In genomic region chr17:71490666-71491331, GRCm38 (mm10) we compare ENCODE assay signal across 13 mouse cellular contexts. TPM values are rescaled to one million over a fixed set of nuclear protein-coding genes. Genes with fewer than 3 reads are reported as not detected.
DNase-seq lines count a peak whose midpoint lies in the region; ATAC-seq and TF ChIP-seq lines count a peak whose summit lies in the region.
"Had no signal": no experiment of that assay in that cellular context is flagged by ENCODE, and none has a peak within 500 bp of the region (broad histone marks: within the 10 kb centered on the region; RNA-seq: fewer than 3 reads in every experiment).

No protein-coding gene starts in this region.

- H3K4me3 ChIP-seq in MEL (ENCODE audit: control insufficient read depth in 1 of 2, insufficient read depth in 1 of 2, low read depth in 2 of 2, low read length in 2 of 2), result peak overlapping the region; percentile 43 to 51
- no peak overlapping the region for H3K4me3 ChIP-seq in intestine, embryonic 16.5 days (ENCODE audit: low read length)
- H3K4me3 ChIP-seq in stomach, embryonic 14.5 days (ENCODE audit: low read depth, low read length), result no peak overlapping the region
- H3K4me3 ChIP-seq in heart, embryonic 10.5 days, result no peak overlapping the region
- H3K4me3 ChIP-seq: embryonic facial prominence, embryonic 13.5 days; layer of hippocampus, adult 2 months; limb, embryonic 13.5 days had no signal

- peaks cover 3 to 21% of the 10 kb centered on the region in 2 experiments; a peak in 3 of 4 replicates for H3K4me1 ChIP-seq in MEL (ENCODE audit: control insufficient read depth in 1 of 2, insufficient read depth in 2 of 2, low read length in 2 of 2)
- no peaks in the 10 kb centered on the region for H3K4me1 ChIP-seq in intestine, embryonic 16.5 days (ENCODE audit: control insufficient read depth, insufficient read depth, low read length)
- peaks cover 8% of the 10 kb centered on the region; the same call in 1 of the 2 replicates for H3K4me1 ChIP-seq in stomach, embryonic 14.5 days (ENCODE audit: control insufficient read depth, insufficient read depth, low read length)
- H3K4me1 ChIP-seq in heart, embryonic 10.5 days, result peaks cover 7% of the 10 kb centered on the region; the same call in 1 of the 2 replicates

- TF ChIP-seq POLR2A in MEL (IDR thresholded peaks at IDR 0.05; ENCODE audit: control insufficient read depth in 1 of 2, insufficient read depth in 1 of 2, low read depth in 1 of 2, low read length in 2 of 2, poor library complexity in 1 of 2), result no peak

- H3K4me2 ChIP-seq in intestine, embryonic 16.5 days (ENCODE audit: low read depth, low read length), result no peak overlapping the region; the same call in 1 of the 2 replicates
- H3K4me2 ChIP-seq in stomach, embryonic 14.5 days (replicated peaks; ENCODE audit: low read depth, low read length), result no peak overlapping the region
- H3K4me2 ChIP-seq: embryonic facial prominence, embryonic 13.5 days; limb, embryonic 13.5 days had no signal

- TF ChIP-seq CTCF in MEL (IDR thresholded peaks at IDR 0.05 in 2 of 3, conservative IDR thresholded peaks at IDR 0.05 in 1 of 3; ENCODE audit: control insufficient read depth in 1 of 3, insufficient read depth in 1 of 3, low read depth in 2 of 3, low read length in 3 of 3, poor library complexity in 1 of 3, severe bottlenecking in 1 of 3), result no peak

- WGBS in intestine, embryonic 16.5 days, result 59% methylated on average over 9 of the region's 9 CpGs
- 61% methylated on average over 9 of the region's 9 CpGs for WGBS in stomach, embryonic 14.5 days
- 57% methylated on average over 9 of the region's 9 CpGs for WGBS in heart, embryonic 10.5 days

- H3K9ac ChIP-seq in MEL (ENCODE audit: control insufficient read depth, low read depth, low read length, poor library complexity, severe bottlenecking), result peak overlapping the region; percentile 68
- H3K9ac ChIP-seq in intestine, embryonic 16.5 days (ENCODE audit: low read depth, low read length), result no peak overlapping the region
- H3K9ac ChIP-seq in stomach, embryonic 14.5 days (replicated peaks; ENCODE audit: low read depth, low read length), result no peak overlapping the region
- H3K9ac ChIP-seq: embryonic facial prominence, embryonic 13.5 days; limb, embryonic 13.5 days had no signal

- no peak for TF ChIP-seq RAD21 in MEL (IDR thresholded peaks at IDR 0.05; ENCODE audit: low read depth, low read length)

- peak overlapping the region; percentile 86 for H3K27ac ChIP-seq in MEL (ENCODE audit: control insufficient read depth, low read depth, low read length)
- no peak overlapping the region for H3K27ac ChIP-seq in intestine, embryonic 16.5 days (ENCODE audit: low read length)
- no peak overlapping the region for H3K27ac ChIP-seq in stomach, embryonic 14.5 days (ENCODE audit: low read length)
- no peak overlapping the region for H3K27ac ChIP-seq in heart, embryonic 10.5 days
- H3K27ac ChIP-seq: embryonic facial prominence, embryonic 13.5 days; hindbrain, postnatal 0 days; layer of hippocampus, adult 2 months; limb, embryonic 13.5 days had no signal

- peak; percentile 71 to 84 for TF ChIP-seq EP300 in MEL (IDR thresholded peaks at IDR 0.05; ENCODE audit: low read depth in 1 of 2, low read length in 2 of 2)

- DNase-seq in CD4-positive, CD25-positive, alpha-beta regulatory T cell, adult 2 months (ENCODE audit: low read depth, low spot score), result peak; percentile 78
- peak; percentile 86 for DNase-seq in MEL (ENCODE audit: low read depth, low spot score)
- no peak for DNase-seq in heart, embryonic 10.5 days (ENCODE audit: low spot score)
- DNase-seq in spleen, postnatal 4 days (ENCODE audit: low spot score in 2 of 2), result no peak
- DNase-seq in left cerebral cortex, postnatal 4 days, result no peak
- DNase-seq: adrenal gland, adult 8-10 months; cerebellum, adult 11 months had no signal

- intact Hi-C loops in left cerebral cortex, postnatal 4 days (cut with DNase I), result no loop called here

- H3K79me2 ChIP-seq in MEL (ENCODE audit: control insufficient read depth, insufficient read depth, low read length, poor library complexity), result no peaks in the 10 kb centered on the region

- ATAC-seq in intestine, embryonic 16.5 days, result peak; percentile 72
- ATAC-seq in stomach, embryonic 14.5 days (ENCODE audit: insufficient number of reproducible peaks, insufficient read depth, low FRiP score, low read depth), result 0 out of 2 replicates have a peak, but pooled peaks have one; percentile 33
- ATAC-seq: hindbrain, postnatal 0 days had no signal

- no peaks in the 10 kb centered on the region for H3K27me3 ChIP-seq in MEL (ENCODE audit: control insufficient read depth in 1 of 2, insufficient read depth in 2 of 2, low read length in 2 of 2)
- no peaks in the 10 kb centered on the region for H3K27me3 ChIP-seq in intestine, embryonic 16.5 days (replicated peaks; ENCODE audit: control insufficient read depth, insufficient read depth, low read length)
- no peaks in the 10 kb centered on the region for H3K27me3 ChIP-seq in stomach, embryonic 14.5 days (ENCODE audit: control insufficient read depth, insufficient read depth, low read length)
- no peaks in the 10 kb centered on the region for H3K27me3 ChIP-seq in heart, embryonic 10.5 days (ENCODE audit: insufficient read depth, poor library complexity, severe bottlenecking)
- H3K27me3 ChIP-seq: embryonic facial prominence, embryonic 13.5 days; limb, embryonic 13.5 days had no signal

- H3K36me3 ChIP-seq in MEL (ENCODE audit: control insufficient read depth in 1 of 2, insufficient read depth in 2 of 2, low read length in 2 of 2), result peaks cover 0 to 20% of the 10 kb centered on the region in 2 experiments; a peak in 2 of 4 replicates
- H3K36me3 ChIP-seq in intestine, embryonic 16.5 days (ENCODE audit: control insufficient read depth, insufficient read depth, low read length), result peaks cover 4% of the 10 kb centered on the region
- H3K36me3 ChIP-seq in stomach, embryonic 14.5 days (ENCODE audit: control insufficient read depth, insufficient read depth, low read length), result peaks cover 8% of the 10 kb centered on the region
- H3K36me3 ChIP-seq in heart, embryonic 10.5 days, result peaks cover 16% of the 10 kb centered on the region

- H3K9me3 ChIP-seq in MEL (replicated peaks; ENCODE audit: insufficient read depth, low read length), result no peaks in the 10 kb centered on the region
- no peaks in the 10 kb centered on the region for H3K9me3 ChIP-seq in intestine, embryonic 16.5 days (ENCODE audit: control insufficient read depth, low read length)
- no peaks in the 10 kb centered on the region for H3K9me3 ChIP-seq in stomach, embryonic 14.5 days (ENCODE audit: control insufficient read depth, low read depth, low read length)
- H3K9me3 ChIP-seq in heart, embryonic 10.5 days, result no peaks in the 10 kb centered on the region
- H3K9me3 ChIP-seq: embryonic facial prominence, embryonic 13.5 days; limb, embryonic 13.5 days had no signal

TF ChIP-seq in MEL, 35 proteins besides CTCF, POLR2A, EP300 and RAD21 (continues in another document):
- TF ChIP-seq TBP (IDR thresholded peaks at IDR 0.05; ENCODE audit: low read depth, low read length), result peak; percentile 48; the same call in 1 of the 2 replicates
- 0 out of 2 replicates have a peak, but pooled peaks have one; percentile 23 for TF ChIP-seq ELF1 (IDR thresholded peaks at IDR 0.05; ENCODE audit: low read depth, low read length)
- peak; percentile 60 for TF ChIP-seq TCF12 (IDR thresholded peaks at IDR 0.05; ENCODE audit: low read depth, low read length)
- no peak for TF ChIP-seq E2F4 (IDR thresholded peaks at IDR 0.05; ENCODE audit: borderline replicate concordance, low read depth, low read length)
- TF ChIP-seq SMC3 (IDR thresholded peaks at IDR 0.05; ENCODE audit: low read depth, low read length), result no peak
- TF ChIP-seq USF2 (IDR thresholded peaks at IDR 0.05; ENCODE audit: borderline replicate concordance in 1 of 2, insufficient read depth in 1 of 2, low read depth in 1 of 2, low read length in 2 of 2), result no peak
- no peak for TF ChIP-seq UBTF (IDR thresholded peaks at IDR 0.05; ENCODE audit: borderline replicate concordance, insufficient read depth, low read depth, low read length)
- peak; percentile 58 for TF ChIP-seq SIN3A (IDR thresholded peaks at IDR 0.05; ENCODE audit: low read length)
- TF ChIP-seq USF1 (IDR thresholded peaks at IDR 0.05; ENCODE audit: low read depth, low read length), result no peak
- TF ChIP-seq CHD1 (IDR thresholded peaks at IDR 0.05; ENCODE audit: low read depth, low read length), result no peak
- TF ChIP-seq MYC (IDR thresholded peaks at IDR 0.05; ENCODE audit: low read depth, low read length), result 0 out of 2 replicates have a peak, but pooled peaks have one; percentile 40
- peak; percentile 56 for TF ChIP-seq RCOR1 (IDR thresholded peaks at IDR 0.05; ENCODE audit: low read depth, low read length)
- peak; percentile 38 for TF ChIP-seq ETS1 (IDR thresholded peaks at IDR 0.05; ENCODE audit: low read depth, low read length)

RNA-seq across cellular contexts. Expression of gene Smchd1, which starts 15.7 kb away (rescaled TPM):
- total RNA-seq in MEL (2012; rRNA removed), result 45.7 and 50.9 TPM in 2 replicates
- polyA plus RNA-seq in MEL (2012; ENCODE audit: insufficient read depth in 1 of 2, insufficient read length in 2 of 2, low read depth in 1 of 2, low replicate concordance in 2 of 2, missing spikeins in 1 of 2), result 100 to 1,000 TPM in 1 of 2 experiments, 10 to 100 TPM in 1; 43.6 to 164 TPM
- polyA plus RNA-seq in intestine, embryonic 16.5 days (2015; fragmentation: Nextera tagmentation; extraction: Ambion mirVana), result 30.5 and 35.0 TPM in 2 replicates
- polyA plus RNA-seq in stomach, embryonic 14.5 days (2014; fragmentation: Nextera tagmentation; extraction: Ambion mirVana), result 107 and 112 TPM in 2 replicates
- 46.8 and 62.3 TPM in 2 replicates for polyA plus RNA-seq in heart, embryonic 10.5 days (2016; fragmentation: Nextera tagmentation; extraction: Ambion mirVana)
- 10 to 100 TPM; 50.3 to 59.2 TPM for total RNA-seq in left cerebral cortex, postnatal 4 days (2021)

RNA-seq across cellular contexts. Expression of gene Gm4707, which starts 31.1 kb away (rescaled TPM):
- total RNA-seq in MEL (2012; rRNA removed), result 1.0 and 1.1 TPM in 2 replicates
- under 1 TPM in 1 of 2 experiments, not detected in 1; 0.26 TPM for polyA plus RNA-seq in MEL (2012; ENCODE audit: insufficient read depth in 1 of 2, insufficient read length in 2 of 2, low read depth in 1 of 2, low replicate concordance in 2 of 2, missing spikeins in 1 of 2)
- 1.2 and 1.8 TPM in 2 replicates for polyA plus RNA-seq in intestine, embryonic 16.5 days (2015; fragmentation: Nextera tagmentation; extraction: Ambion mirVana)
- polyA plus RNA-seq in stomach, embryonic 14.5 days (2014; fragmentation: Nextera tagmentation; extraction: Ambion mirVana), result 4.4 and 5.2 TPM in 2 replicates
- polyA plus RNA-seq in heart, embryonic 10.5 days (2016; fragmentation: Nextera tagmentation; extraction: Ambion mirVana), result 3.8 TPM in 2 replicates
- total RNA-seq in left cerebral cortex, postnatal 4 days (2021), result 1 to 10 TPM; 2.1 to 5.8 TPM

RNA-seq across cellular contexts. Expression of gene Ndc80, which starts 35.9 kb away (rescaled TPM):
- total RNA-seq in MEL (2012; rRNA removed), result 26.0 and 28.0 TPM in 2 replicates
- polyA plus RNA-seq in MEL (2012; ENCODE audit: insufficient read depth in 1 of 2, insufficient read length in 2 of 2, low read depth in 1 of 2, low replicate concordance in 2 of 2, missing spikeins in 1 of 2), result 10 to 100 TPM in 1 of 2 experiments, not detected in 1; 28.3 TPM
- polyA plus RNA-seq in intestine, embryonic 16.5 days (2015; fragmentation: Nextera tagmentation; extraction: Ambion mirVana), result 30.4 and 33.7 TPM in 2 replicates
- 42.9 and 44.4 TPM in 2 replicates for polyA plus RNA-seq in stomach, embryonic 14.5 days (2014; fragmentation: Nextera tagmentation; extraction: Ambion mirVana)
- 46.3 and 49.0 TPM in 2 replicates for polyA plus RNA-seq in heart, embryonic 10.5 days (2016; fragmentation: Nextera tagmentation; extraction: Ambion mirVana)
- 1 to 10 TPM; 3.5 to 3.8 TPM for total RNA-seq in left cerebral cortex, postnatal 4 days (2021)

Comparison
In these comparisons a context has a peak if more than half of its experiments do, and no peak if none do; other contexts are left out.
1. DNase-seq: peak in CD4-positive, CD25-positive, alpha-beta regulatory T cell, adult 2 months (single experiment) and MEL (single experiment); none in heart, embryonic 10.5 days (single experiment), spleen, postnatal 4 days (0 of 2) and left cerebral cortex, postnatal 4 days (single experiment).
2. H3K4me3 ChIP-seq: peak in MEL (2 of 2); none in intestine, embryonic 16.5 days (single experiment), stomach, embryonic 14.5 days (single experiment) and heart, embryonic 10.5 days (single experiment).